Mouse (Mus musculus): ENCODE results near the gene Col24a1.

The Col24a1 gene

DNA sequence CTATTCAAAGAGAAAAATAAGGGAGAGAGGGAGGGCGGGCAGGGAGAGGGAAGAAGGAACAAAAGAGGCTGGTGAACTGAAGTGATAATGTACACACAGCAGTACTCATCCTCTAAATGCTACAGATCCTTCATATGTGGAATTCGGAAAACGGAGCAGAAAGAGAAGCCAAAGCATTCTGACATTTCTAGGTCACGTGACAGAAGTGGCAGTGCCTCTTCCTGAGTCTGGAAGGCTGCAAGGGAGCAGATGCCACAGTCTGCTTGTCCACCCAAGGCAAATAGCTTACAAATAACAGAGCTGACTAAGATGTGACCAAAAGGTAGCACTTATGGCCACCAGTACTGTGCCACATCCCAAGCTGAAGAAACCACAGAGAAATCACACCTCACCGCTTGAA lies 164.8 kb downstream of the Col24a1 start:
- DNase-seq (ENCODE audit: extremely low spot score, low read depth, low spot score) = no peak

DNA sequence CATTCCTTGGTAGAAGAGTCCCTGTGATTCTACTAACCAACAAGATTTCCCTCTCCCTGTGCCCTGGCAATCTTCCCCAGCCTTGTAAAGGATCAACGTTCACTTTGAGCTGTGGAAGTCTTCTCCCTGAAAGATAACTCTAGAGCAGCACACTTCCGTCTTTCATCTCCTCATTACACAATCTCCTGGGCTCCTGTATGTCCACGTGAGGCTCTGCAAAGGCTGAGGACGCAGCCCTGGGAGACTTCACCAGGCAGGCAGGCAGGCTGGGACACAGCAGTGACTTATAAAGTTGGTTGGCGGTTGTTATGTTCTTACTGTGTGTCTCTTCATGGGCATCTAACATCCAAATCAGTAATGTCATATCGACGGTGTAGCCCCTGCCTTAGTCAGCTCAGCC lies 170.1 kb downstream of the Col24a1 start:
- DNase-seq (ENCODE audit: extremely low spot score, low read depth, low spot score) = no peak

GRCm38 (mm10) chr3:145463731-145464130 lies 171.5 kb downstream of the Col24a1 start:
- no peak for DNase-seq (ENCODE audit: extremely low spot score, low read depth, low spot score)

- no peak for DNase-seq (ENCODE audit: extremely low spot score, low read depth, low spot score)
Measured at GRCm38 (mm10) chr3:145471094-145471493, 178.8 kb downstream of the Col24a1 start.

DNA sequence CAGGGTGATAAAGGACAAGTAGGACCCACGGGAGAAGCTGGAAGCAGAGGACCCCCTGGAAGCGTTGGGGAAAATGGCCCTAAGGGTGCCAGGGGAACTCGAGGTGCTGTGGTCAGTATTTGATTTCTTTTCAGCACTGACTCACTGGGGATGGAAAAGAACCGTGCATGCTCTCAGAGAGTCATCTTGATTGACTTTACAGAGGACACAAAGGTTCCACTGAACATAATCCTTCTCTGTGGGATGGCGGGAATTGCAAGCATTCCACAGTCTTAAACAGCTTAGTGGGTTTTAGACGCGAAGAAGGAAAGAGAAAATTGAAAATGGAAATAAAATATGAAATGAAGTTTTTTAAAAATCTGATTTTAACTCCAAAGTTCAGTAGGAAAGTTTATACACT lies 181.9 kb downstream of the Col24a1 start:
- no peak for DNase-seq (ENCODE audit: extremely low spot score, low read depth, low spot score)

GRCm38 (mm10) chr3:145476634-145477033 lies 184.4 kb downstream of the Col24a1 start:
- no peak for DNase-seq (ENCODE audit: extremely low spot score, low read depth, low spot score)

- no peak for DNase-seq (ENCODE audit: extremely low spot score, low read depth, low spot score)
Measured at GRCm38 (mm10) chr3:145477074-145477473, 184.8 kb downstream of the Col24a1 start.

DNA sequence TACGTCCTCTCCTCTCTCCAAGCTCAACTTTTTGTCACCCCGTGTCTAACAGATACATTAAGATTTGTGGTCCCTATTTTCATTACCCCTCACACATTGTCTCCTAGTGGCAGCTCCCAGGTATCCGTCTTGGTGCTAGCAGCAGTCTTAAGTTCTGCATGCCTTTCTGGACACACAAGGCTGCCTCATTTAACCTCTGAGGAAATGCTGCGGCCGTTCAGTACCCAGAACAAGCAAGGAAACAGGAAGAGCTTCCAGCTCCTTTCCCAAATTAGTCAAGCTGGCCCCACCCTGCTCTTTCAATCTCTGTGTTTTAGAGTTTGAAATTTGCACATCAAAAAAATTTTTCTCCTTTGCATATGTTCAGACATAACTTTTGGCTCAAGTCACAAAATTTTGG lies 186.2 kb downstream of the Col24a1 start:
- no peak for DNase-seq (ENCODE audit: extremely low spot score, low read depth, low spot score)

DNA sequence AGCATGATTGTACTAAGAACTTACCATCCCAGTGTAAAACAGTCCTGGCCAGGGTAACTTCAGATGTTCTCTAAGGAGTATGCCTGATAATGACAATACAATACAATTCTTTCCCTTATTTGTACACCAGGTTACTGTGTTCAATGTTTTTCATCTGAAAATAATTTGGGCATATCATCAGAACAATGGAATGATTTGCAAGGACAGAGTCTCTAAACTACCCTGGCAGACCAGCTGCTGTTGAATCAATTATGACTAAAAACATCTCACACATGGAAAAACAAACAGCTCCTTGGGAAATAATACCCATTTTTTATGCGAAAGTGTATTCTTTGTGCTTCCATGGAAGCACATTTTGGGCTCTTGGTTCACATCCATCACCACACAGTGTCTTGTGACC lies 198.0 kb downstream of the Col24a1 start:
- no peak for DNase-seq (ENCODE audit: extremely low spot score, low read depth, low spot score)

- DNase-seq (ENCODE audit: extremely low spot score, low read depth, low spot score) = no peak
Measured at GRCm38 (mm10) chr3:145491326-145491725, 199.1 kb downstream of the Col24a1 start.

GRCm38 (mm10) chr3:145498127-145498526 lies 205.9 kb downstream of the Col24a1 start:
- DNase-seq (ENCODE audit: extremely low spot score, low read depth, low spot score) = no peak

- no peak for DNase-seq (ENCODE audit: extremely low spot score, low read depth, low spot score)
Measured at GRCm38 (mm10) chr3:145498893-145499292, 206.6 kb downstream of the Col24a1 start.

DNA sequence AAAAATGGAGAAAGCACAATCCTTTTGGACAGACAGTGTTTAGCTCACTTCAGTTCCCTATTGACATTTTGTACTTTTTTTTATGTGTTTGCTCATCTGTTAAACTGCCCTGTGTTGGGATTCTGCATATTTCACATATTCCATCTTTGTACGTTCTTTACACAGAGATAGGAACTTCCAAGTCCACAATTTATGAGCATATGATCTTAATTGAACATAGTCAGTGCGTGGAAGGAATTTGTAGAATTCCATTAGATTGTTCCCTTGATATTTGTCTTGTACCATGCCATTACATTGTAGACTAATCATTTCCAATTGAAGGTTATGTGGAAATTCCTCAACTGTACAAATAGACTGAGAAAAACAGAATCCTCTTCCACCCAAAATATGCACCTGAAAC lies 212.6 kb downstream of the Col24a1 start:
- no peak for DNase-seq (ENCODE audit: extremely low spot score, low read depth, low spot score)

DNA sequence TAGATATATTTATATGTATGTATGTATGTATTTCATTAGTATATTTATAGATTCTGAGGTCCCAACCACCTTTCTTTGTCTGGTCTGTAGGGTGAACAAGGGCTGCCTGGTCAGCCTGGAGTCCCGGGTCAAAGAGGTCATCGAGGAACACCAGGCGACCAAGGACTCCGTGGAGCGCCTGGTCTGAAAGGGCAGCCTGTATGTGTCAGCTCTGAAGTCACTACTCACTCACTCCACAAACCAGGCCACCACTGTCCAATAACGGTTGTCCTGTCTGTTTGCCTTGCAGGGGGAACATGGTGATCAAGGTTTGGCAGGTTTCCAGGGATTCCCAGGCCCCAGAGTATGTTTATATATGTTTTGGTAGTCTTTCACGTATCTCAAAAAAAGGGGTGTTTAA lies 216.3 kb downstream of the Col24a1 start:
- no peak for DNase-seq (ENCODE audit: extremely low spot score, low read depth, low spot score)

GRCm38 (mm10) chr3:145514197-145514596 lies 221.9 kb downstream of the Col24a1 start:
- no peak for DNase-seq (ENCODE audit: extremely low spot score, low read depth, low spot score)

GRCm38 (mm10) chr3:145521528-145522080 lies 229.3 kb downstream of the Col24a1 start:
- no peak for DNase-seq (ENCODE audit: extremely low spot score, low read depth, low spot score)

DNA sequence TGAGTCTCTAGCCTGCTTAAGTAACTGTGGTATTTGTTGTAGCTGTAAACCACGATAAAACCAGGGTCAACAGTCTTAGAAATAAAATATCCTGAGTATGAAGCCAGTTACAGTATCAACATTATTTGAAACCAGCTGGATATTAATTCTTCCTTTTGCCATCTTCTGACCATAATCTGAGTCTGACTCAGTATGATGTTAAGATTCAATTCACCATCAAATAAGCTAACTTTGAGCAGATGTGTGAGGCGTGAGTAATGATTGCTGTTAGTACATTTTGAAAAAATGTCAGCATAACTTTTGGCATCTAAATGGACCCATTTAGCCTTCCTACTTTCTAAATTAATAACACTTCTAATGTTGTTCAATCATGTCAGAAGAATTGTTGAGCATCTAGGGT lies 230.0 kb downstream of the Col24a1 start:
- DNase-seq (ENCODE audit: extremely low spot score, low read depth, low spot score) = no peak

DNA sequence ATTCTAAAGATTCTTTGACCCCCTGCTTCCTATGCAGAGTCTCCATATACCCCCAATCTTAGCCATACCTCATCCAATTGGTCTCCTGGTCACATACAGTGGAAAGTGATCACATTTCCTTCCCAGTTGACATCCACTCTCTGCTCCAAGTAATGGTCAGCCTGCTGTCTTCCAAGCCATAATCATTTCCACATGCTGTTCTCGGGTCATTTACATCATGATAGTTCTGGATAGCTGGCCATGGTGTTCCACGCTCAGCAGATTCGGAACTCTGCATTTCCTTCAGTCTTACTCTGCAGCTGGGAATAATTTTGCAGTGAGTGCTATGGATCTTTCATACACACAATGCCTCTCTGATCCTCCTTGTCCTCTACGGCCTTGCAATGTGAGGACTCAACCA lies 233.0 kb downstream of the Col24a1 start:
- no peak for DNase-seq (ENCODE audit: extremely low spot score, low read depth, low spot score)

DNA sequence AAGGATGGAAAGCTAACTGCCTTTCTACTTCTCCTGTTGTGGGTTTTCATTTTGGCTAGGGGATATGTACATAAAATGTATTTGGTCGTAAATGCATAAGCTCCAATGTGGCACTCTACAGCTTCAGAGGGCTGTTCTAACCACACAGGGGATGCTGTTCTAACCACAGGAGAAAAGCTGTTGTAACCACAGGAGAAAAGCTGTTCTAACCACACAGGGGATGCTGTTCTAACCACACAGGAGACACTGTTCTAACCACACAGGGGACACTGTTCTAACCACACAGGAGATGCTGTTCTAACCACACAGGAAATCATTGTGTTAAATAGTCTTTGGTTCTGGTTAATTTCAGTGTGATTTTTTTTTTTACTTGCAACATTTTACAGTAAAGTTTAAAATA lies 245.6 kb downstream of the Col24a1 start:
- no peak for DNase-seq (ENCODE audit: extremely low spot score, low read depth, low spot score)

- no peak for DNase-seq (ENCODE audit: extremely low spot score, low read depth, low spot score)
Measured at GRCm38 (mm10) chr3:145548441-145549415, 256.5 kb downstream of the Col24a1 start.

- DNase-seq (ENCODE audit: extremely low spot score, low read depth, low spot score) = no peak
Measured at GRCm38 (mm10) chr3:145550216-145550615, 257.9 kb downstream of the Col24a1 start.

- no peak for DNase-seq (ENCODE audit: extremely low spot score, low read depth, low spot score)
Measured at GRCm38 (mm10) chr3:145554388-145554787, 262.1 kb downstream of the Col24a1 start.
